Mouse (Mus musculus) induced T-regulatory cell, adult 2 months (primary cell): ENCODE measurements around the gene Recql.
A peak's percentile ranks its signal among the peaks of the same experiment; 100 is the strongest.
"Not testable (repeated sequence)": the region's sequence is repeated elsewhere in the genome, so short reads cannot be mapped to it uniquely, and the experiment has no call there.

Experiments used
- DNase-seq: peaks from one replicate; pipeline ENCODE4 v3.0.0-alpha.2; 2012; ENCODE audit warnings: low read depth

Recql gene

DNA sequence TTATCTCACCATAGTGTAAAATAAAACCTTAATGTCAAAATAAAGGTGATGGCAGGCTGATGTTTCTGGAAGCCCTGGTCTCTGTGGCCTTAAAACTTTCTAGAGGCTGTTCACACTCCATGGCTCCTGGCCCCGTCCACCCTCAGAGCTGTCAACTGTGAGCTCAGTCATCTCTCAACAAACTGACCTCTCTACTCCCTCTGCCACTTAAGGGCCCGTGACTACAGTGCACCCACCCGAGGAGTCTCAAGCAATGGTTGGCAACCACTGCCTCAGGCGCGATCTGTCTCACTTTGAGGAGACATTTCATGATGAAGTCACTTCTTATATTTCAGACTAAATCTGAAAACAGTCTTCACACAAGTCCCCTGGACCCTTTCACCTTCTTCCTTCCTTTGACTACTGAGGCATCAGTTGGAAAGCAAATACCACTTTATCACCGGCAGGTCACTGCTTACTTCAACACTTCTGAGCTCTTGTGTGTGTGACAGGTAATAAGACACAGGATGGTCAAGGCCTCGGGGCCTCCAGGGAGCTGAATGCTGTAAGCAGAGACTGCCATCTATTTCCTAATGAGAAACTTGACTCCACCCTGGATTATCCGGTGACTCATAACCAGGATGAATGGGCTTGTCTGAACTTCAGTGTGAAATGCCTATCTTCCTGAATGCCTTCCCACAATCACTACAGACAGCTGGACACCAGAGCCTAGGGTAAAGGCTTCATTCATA lies 21.0 kb downstream of the Recql start:
- no peak for DNase-seq

- no peak for DNase-seq
These were observed 23.8 kb downstream of the Recql start for GRCm38 (mm10) chr6:142363019-142363576.

GRCm38 (mm10) chr6:142362036-142362435 lies 24.9 kb downstream of the Recql start:
- no peak for DNase-seq

DNA sequence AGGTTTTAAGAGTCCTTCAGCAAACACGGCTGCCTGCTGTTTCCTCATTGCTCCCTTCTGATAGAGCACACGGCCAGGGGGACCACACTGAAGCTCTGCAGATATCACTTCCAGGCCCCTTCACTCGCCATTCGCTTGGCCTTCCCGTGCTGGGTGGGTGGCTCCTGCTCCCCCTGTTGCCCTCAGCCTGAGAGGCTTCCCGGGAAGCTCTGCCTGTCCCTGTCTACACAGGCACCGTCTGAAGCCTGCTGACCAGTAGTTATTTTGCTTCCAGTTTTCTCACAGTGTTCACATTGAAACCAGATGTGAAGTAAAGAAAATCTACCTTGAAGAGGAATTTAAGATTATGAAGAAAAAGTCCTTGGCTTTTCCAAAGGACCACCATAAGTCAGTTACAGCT lies 29.8 kb downstream of the Recql start:
- DNase-seq, result no peak

DNA sequence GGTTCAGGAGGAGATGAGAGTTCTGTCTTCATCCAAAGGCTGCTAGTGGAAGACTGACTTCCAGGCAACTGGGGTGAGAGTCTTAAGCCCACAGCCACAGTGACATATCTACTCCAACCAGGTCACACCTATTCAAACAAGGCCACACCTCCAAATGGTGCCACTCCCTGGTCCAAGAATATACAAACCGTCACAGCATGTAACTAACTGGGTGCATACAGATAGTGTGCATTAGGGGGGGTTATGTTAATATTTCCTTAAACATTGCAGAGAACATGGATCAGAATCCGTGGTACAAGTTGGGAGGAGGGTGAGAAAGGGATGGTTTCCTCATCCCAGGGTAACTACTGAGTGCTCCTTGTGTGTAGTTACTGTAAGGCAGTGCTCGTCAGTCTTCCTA lies 34.8 kb downstream of the Recql start:
- DNase-seq, result not testable (repeated sequence)

- no peak for DNase-seq
These were observed 39.2 kb downstream of the Recql start for GRCm38 (mm10) chr6:142347431-142348385.

DNA sequence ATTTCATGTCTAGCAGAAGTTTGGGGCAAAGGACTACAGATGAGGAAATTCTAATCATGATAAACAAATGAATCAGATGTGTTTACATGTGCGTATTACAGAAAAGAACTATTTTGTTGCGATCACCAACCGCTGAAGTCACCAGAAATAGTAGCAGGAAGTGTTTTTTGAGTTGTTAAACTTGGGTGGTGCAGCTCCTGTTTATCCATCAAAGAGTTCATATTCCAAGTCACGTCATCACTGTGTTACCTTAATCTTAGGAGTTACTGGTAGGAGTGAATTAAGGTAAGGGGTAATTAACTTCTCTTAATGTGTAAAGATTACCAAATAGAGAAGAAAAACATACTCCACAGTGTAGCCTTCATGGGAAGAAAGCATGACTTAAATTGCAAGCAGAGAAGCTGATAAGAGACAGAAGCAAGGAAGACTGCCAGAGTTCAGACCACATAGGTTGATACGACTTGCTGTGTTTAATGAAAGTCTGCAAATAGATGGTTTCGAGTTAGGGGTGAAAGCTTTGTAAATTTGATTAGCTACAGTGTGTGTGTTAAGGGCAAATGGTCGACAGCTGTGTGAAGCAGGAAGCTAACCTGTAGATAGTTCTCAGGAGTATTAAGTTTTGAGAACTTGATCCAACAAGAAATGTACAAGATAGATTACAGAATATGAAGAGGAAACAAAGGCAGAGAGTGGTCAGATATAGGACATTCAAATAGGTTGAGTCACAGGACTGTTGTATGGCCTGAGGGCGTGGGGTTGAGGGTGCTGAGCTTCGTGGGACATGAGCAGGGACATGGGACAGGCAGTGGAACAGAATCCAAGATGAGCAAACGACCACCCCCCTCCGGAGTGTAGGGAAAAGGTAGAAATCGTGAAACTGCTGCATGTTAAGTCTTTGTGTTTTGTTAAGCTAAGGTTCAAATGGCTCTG lies 40.4 kb downstream of the Recql start:
- DNase-seq, result peak; percentile 57

DNA sequence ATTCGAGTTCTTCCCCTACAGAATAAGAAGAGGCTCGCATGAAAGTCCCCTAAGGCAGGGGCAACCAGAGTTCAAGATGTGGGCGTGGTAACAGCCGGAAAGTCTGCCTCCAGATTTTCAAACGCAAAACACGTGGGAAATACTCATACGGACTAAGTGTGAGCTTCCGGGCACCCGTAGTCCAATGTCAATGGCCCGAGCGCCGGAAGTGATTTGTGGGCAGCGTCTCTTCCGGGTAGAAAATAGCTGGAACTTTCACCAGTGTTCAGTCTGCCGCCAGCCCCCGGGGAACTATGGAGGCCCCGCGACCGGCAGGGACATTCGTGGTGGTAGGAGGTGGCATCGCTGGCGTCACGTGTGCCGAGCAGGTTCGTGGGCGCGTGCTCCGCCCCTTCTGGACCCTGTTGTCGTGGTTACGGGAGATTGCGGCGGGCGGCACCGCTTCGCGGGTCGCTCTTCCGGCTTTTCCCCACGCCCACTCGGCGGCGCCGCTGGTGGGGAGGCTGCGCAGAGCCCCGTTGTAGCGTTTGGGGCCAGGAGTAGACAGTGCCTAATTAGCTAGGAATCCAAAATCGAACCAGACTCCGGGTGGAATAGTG lies 41.3 kb downstream of the Recql start, which contains the start of gene Pyroxd1:
Gene Pyroxd1, plus strand, starts transcription at position 215 of the 599 bp plus-strand sequence.
- DNase-seq, result peak; percentile 94

DNA sequence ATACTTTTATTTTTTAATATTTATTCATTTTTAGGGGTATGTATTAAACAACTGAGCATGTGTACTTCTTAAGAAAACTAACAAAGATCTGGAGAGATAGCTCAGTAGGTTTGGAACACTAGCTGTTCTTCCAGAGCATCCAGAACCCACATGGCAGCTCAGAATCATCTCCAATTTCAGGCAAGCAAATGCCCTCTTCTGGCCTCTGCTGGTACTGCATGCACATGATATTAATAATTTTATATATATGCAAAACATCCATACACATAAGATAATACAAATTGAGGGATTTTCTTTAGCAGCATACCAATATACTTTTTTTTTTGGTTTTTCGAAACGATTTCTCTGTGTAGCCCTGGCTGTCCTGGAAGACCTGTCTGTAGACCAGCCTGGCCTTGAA lies 43.3 kb downstream of the Recql start:
- DNase-seq, result peak; percentile 79

GRCm38 (mm10) chr6:142339576-142339975 lies 47.3 kb downstream of the Recql start:
- DNase-seq, result no peak

DNA sequence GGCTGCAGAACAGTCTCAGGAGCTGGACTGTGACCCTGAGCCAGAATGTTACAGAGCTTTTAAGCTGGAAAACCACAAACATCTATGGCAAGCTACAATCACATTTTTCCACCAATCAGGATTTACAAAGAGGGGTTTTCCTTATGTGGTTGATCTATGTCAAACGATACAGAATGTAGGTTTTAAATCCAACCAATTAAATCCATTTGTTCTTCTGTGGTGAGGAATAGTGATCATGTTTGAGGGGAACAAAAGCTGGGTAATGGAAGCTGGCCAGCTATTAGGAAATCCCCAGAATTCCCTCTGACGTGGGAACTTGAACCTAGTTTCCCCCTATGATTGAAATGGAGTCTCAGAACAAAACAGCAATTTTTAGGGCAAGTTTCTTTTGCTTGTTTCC lies 47.9 kb downstream of the Recql start:
- no peak for DNase-seq

DNA sequence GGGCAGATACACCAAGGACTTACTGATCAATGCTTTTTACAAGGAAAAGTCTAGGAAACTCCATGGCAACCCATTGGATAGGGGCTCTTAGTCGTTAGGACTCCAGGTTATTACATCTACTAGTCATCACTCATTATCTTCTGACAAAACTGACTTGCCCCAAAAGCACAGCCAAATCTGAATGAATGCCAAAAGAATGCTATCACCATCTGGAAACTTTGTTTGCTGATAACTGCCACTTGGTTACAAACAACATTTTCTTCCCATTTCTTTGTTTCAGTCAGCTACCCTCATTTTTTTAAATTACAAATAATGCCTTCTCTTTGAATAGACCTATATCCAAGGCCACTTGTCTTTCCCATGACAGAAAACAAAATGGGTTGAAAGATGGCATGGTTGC lies 57.7 kb downstream of the Recql start:
- DNase-seq, result no peak

- DNase-seq, result no peak
These were observed 60.3 kb downstream of the Recql start for GRCm38 (mm10) chr6:142326598-142326997.

DNA sequence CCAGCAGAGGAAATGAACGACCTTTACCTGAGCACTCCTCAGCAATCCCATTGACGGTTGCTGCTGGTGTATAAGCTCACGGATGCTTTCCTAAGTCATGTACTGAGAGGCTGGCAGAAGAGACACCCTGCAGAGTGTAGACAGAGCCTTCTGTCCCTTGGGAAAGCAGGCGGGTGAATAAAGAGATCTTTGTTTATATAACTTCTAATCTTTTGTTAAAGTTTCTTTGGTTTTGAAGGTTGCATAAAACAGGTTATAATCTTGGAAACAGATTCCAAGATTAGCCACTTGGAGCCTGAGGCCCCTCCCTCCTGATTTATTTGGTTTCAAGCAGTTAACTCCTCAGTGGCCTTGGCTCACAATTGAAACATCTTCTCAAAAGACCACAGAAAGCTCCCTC lies 64.0 kb downstream of the Recql start, which contains the start of gene Slco1a5:
Gene Slco1a5, minus strand, starts transcription at position 101 of the 400 bp plus-strand sequence.
- no peak for DNase-seq

- no peak for DNase-seq
These were observed 69.8 kb downstream of the Recql start for GRCm38 (mm10) chr6:142317106-142317505.

DNA sequence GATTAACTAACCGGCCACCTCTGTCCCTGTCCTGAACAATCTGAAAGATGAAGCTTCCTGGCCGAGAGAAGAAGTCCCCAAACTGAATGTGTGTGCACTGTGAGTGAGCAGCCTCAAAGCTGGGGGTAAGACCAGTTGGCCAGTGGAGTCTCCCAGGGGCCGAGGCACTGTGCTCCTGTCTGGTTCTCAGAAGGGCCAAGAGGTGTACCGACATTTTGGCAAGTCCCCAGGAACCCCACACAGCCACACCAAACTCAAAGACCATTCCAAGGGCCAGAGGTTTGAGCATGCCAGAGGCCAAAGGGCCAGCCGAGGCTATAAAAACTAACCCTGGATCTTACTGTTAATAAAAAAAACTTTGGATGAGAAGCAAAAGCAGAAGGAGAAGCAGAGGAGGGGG lies 72.6 kb downstream of the Recql start:
- DNase-seq, result no peak

DNA sequence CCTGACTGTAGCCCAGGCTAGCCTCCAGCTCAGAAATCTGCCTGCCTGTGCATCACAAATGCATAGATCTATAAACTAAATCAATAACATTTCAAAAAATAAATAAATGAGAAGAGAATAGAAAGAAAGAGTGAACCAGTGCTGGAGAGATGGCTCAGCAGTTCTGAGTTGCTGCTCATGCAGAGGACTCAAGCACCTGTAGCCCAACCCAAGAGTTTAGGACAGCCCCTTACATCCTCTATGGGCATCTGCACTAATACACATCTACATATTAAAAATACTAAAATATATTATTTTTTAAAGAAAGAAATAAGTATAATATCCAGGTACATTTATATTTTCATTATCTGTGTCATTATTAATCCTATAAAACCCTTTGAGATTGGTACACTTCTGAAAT lies 81.8 kb downstream of the Recql start:
- no peak for DNase-seq
